Mouse (Mus musculus) T-helper 2 cell (primary cell): Measurements from ENCODE around the gene Trpt1.

Experiments used
- in situ Hi-C: fragments of 300-600 bp; cut with MboI, MseI; formaldehyde crosslinking; loops from one replicate; pipeline ENCODE4 v1.15.1; 2025; ENCODE audit warnings: high pct_unique_total_duplicates

Trpt1 gene

GRCm38 (mm10) chr19:7039841-7040636 is 44.1 kb downstream of the Trpt1 start, which contains the start of gene Stip1:
Gene Stip1 (minus strand): TSS chr19:7039967.
- in situ Hi-C loops: no loop called here

GRCm38 (mm10) chr19:7040637-7041130 is 44.8 kb downstream of the Trpt1 start:
- in situ Hi-C loops: no loop called here

GRCm38 (mm10) chr19:7041171-7041570 is 45.2 kb downstream of the Trpt1 start:
- in situ Hi-C loops: no loop called here

GRCm38 (mm10) chr19:7044279-7044678 is 48.3 kb downstream of the Trpt1 start:
- in situ Hi-C loops: no loop called here

- in situ Hi-C loops: no loop called here
These were observed 48.8 kb downstream of the Trpt1 start for GRCm38 (mm10) chr19:7044706-7045105.
